Mouse (Mus musculus): Measurements from ENCODE around the gene Coa7. TPM values are rescaled to one million over a fixed set of nuclear protein-coding genes. Genes with fewer than 3 reads are reported as not detected.

Coa7 gene
- polyA plus RNA-seq (2012; rRNA removed): 17.9 and 24.4 TPM in 2 replicates

GRCm38 (mm10) chr4:108327730-108328484 is at the start of gene Coa7:
Gene Coa7, plus strand, starts transcription at chr4:108328140.

DNA sequence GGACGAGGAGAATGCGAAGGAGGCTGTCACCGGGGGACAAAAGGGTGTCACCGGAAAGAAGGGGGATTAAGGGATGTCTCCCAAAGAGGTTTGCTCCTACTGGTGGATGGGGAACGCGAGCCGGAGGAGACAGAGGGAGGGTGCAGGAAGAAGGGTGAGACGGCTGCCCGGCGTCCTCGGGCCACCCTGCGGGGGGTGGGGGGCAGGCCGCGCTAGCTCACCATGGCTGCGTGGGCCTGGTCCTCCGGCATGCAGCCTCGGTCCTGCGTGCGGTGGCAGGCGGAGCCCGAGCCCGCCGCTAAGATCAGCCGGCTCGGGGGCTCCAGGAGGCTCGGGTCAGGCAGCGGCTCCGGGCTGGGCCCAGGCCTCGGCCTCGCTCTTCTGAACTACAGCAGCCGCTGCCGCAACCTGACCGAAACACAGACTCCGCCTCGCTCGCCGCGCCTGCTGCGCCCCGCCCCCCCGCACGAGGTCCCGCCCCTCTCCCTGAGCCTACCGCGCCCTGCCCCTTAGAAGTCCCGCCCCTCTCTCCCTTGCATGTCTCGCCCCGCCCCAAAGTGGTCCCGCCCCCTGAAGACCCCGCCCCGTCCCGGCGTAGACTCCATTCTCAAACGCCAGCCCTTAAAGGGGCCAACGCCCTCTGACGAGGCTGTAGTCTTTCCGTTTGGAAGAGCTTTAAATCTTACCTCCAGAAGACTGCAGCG is 27.1 kb upstream of the Coa7 start, which contains the start of gene Zyg11b:
Zyg11b (minus strand) TSS at position 427 of the 704 bp plus-strand sequence.

DNA sequence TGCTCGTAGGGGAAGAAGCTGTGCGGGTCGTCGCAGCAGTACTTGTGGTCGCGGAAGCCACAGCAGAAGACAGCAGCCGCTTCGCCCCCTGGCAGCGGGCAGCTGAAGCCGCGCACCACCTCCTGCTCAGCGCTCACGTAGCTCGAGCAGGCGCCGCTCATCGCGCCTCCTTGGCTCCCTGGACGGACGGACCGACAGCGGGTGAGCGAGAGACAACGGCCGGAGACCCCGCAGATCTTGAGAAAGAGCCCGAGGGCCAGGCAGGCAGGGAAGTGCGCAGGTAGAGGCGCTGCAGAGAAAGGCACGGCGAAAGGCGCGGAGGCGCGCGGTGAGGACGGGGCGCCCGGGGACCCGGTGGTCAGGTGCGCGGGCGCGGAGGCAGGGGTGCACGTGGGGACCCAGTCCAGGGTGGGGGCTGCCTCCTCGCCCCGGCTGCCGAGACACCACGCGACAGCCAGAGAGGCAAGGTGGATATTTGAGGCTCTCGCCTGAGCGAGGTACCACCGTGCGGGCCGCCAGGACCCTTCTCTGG is 55.3 kb downstream of the Coa7 start, which contains the start of gene Shisal2a:
Shisal2a (minus strand) TSS at position 167 of the 532 bp plus-strand sequence.

Other genes starting within 250 kb of the Coa7 start
- gene Podn, start 231.7 kb upstream of the Coa7 start, polyA plus RNA-seq (2012; rRNA removed): 3.1 and 8.2 TPM in 2 replicates
- 138 and 149 TPM in 2 replicates for gene Scp2, start 183.1 kb upstream of the Coa7 start, polyA plus RNA-seq (2012; rRNA removed)
- gene Echdc2, start 162.7 kb upstream of the Coa7 start, polyA plus RNA-seq (2012; rRNA removed): 27.1 and 35.4 TPM in 2 replicates
- 0.11 and 0.14 TPM in 2 replicates for gene Zyg11a, start 110.1 kb upstream of the Coa7 start, polyA plus RNA-seq (2012; rRNA removed)
- 35.3 and 39.0 TPM in 2 replicates for gene Zyg11b, start 27.0 kb upstream of the Coa7 start, polyA plus RNA-seq (2012; rRNA removed)
- gene Shisal2a, start 55.2 kb downstream of the Coa7 start, polyA plus RNA-seq (2012; rRNA removed): 4.2 and 5.1 TPM in 2 replicates
- gene Gpx7, start 78.8 kb downstream of the Coa7 start, polyA plus RNA-seq (2012; rRNA removed): 24.2 and 38.1 TPM in 2 replicates
- 143 and 154 TPM in 2 replicates for gene Tut4, start 131.3 kb downstream of the Coa7 start, polyA plus RNA-seq (2012; rRNA removed)